Mouse (Mus musculus): ENCODE data around the gene Vmn1r188. TPM values are rescaled to one million over a fixed set of nuclear protein-coding genes. Genes with fewer than 3 reads are reported as not detected.
"Not testable (repeated sequence)": the region's sequence is repeated elsewhere in the genome, so short reads cannot be mapped to it uniquely, and the experiment has no call there.

Gene Vmn1r188
- not detected in 2 replicates for polyA plus RNA-seq (2015; fragmentation: Nextera tagmentation; extraction: Ambion mirVana)

DNA sequence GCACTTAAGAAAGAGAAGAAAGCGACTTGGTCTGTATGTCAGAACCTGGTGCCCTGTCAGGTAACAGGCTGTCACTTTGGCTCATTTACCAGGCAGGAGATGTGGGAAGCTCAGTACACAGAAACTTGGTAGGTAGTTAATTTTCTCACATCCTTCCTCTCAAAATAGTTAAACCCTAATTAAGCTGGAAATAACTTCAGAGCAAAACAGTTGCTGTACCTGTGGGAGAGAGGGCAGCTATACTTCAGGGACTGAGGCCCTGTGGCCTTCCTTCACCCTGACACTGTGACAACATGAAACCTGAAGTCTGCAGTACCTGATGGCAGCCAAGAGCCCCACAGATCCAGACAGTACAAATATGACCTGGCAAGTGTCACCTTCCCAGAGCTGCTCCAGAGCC, at the start of gene Vmn1r188:
Gene Vmn1r188, plus strand, starts transcription at position 301 of the 400 bp plus-strand sequence.
- not testable (repeated sequence) for H3K36me3 ChIP-seq (ENCODE audit: insufficient read depth, low read length); H3K27me3 ChIP-seq (ENCODE audit: insufficient read depth, low read length); H3K4me1 ChIP-seq (ENCODE audit: insufficient read depth, low read length); H3K9me3 ChIP-seq (ENCODE audit: low read length); H3K4me3 ChIP-seq (ENCODE audit: low read length); ATAC-seq (ENCODE audit: low FRiP score, low TSS enrichment); H3K27ac ChIP-seq (ENCODE audit: low read length); H3K4me2 ChIP-seq (replicated peaks; ENCODE audit: low read depth, low read length); H3K9ac ChIP-seq (replicated peaks; ENCODE audit: low read length)
- WGBS: 83% methylated on average over 1 of the region's 1 CpGs

DNA sequence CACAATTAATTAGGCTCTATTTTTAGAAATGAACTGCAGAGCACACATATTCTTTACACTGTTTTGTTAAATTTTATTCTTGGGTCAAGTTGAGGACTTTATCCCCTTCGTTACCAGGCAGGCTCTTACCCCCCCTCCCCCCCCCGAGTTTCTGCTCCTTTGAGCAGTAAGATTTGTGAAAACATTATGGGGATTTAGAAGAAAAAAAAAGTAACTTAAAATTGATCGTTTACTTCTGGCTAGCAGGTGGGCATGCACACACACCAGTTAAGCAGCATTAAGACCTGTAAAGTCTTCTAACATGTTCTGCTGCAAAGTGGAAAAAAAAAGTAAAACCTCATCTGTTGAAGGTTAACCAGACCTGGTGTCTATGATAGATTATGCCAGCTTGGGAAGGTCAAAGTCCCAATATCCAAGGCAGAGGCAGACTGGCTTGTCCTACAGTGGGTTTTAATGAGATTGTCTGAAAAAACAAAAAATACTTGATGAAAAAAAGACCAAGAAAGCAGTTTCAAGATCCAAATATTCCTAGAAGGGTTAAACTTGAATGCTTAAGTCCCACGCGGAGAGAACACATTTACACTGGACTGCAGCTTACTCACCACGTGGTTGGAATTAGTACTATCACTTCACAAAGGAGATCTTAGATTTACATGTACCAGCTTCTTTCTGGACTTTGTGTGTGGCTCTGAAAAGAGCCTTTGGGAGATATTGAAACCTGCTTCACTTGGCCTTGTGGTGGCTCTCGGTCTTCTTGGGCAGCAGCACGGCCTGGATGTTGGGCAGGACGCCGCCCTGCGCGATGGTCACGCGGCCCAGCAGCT, 49.6 kb upstream of the Vmn1r188 start:
- Histone ChIP-seq H3K9me3 (ENCODE audit: low read length) (no peaks in the 10 kb centered on the region), H3K27me3 (ENCODE audit: insufficient read depth, low read length) (no peaks in the 10 kb centered on the region), H3K27ac (ENCODE audit: low read length) (peak overlapping the region; percentile 94), H3K4me1 (ENCODE audit: insufficient read depth, low read length) (peaks cover 25% of the 10 kb centered on the region), H3K9ac (replicated peaks; ENCODE audit: low read length) (peak overlapping the region; percentile 74), H3K4me2 (replicated peaks; ENCODE audit: low read depth, low read length) (peak overlapping the region; percentile 70), H3K4me3 (ENCODE audit: low read length) (peak overlapping the region; percentile 55), H3K36me3 (ENCODE audit: insufficient read depth, low read length) (no peaks in the 10 kb centered on the region)
- peak; percentile 24 for ATAC-seq (ENCODE audit: low FRiP score, low TSS enrichment)
- 0% methylated on average over 12 of the region's 14 CpGs for WGBS

DNA sequence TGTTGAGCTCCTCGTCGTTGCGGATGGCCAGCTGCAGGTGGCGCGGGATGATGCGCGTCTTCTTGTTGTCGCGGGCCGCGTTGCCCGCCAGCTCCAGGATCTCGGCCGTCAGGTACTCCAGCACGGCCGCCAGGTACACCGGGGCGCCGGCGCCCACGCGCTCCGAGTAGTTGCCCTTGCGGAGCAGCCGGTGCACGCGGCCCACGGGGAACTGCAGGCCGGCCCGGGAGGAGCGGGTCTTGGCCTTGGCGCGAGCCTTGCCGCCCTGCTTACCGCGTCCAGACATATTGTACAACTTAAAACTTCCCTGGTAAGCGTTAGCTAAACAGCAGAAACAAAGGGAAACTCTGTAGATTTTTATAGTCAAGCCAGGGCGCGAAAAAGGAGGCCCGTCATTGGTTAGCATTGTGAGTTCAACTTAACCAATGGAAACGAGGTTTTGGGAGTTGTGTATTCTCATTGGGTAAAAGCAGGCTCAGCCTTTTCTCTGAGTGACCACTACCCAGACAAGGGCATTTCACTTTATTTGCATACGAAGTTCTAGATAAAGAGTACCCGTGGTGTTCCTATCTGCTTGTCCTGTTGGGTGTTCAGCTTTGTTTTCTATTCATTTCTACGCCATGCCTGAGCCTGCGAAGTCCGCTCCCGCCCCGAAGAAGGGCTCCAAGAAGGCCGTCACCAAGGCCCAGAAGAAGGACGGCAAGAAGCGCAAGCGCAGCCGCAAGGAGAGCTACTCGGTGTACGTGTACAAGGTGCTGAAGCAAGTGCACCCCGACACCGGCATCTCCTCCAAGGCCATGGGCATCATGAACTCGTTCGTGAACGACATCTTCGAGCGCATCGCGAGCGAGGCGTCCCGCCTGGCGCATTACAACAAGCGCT, 48.7 kb upstream of the Vmn1r188 start, which contains the start of the genes Hist1h2ah and Hist1h2bk:
Gene Hist1h2ah, minus strand, starts transcription at position 302 of the 882 bp plus-strand sequence.
Gene Hist1h2bk, plus strand, starts transcription at position 604 of the 882 bp plus-strand sequence.
- under 1% methylated on average over 19 of the region's 69 CpGs for WGBS
- H3K9me3 ChIP-seq (ENCODE audit: low read length); H3K36me3 ChIP-seq (ENCODE audit: insufficient read depth, low read length); H3K27me3 ChIP-seq (ENCODE audit: insufficient read depth, low read length): not testable (repeated sequence)
- H3K9ac ChIP-seq (replicated peaks; ENCODE audit: low read length): peak within 1 kb of the TSS; percentile 74
- H3K27ac ChIP-seq (ENCODE audit: low read length): peak within 1 kb of the TSS; percentile 94
- peaks cover 33% of the 10 kb centered on the region for H3K4me1 ChIP-seq (ENCODE audit: insufficient read depth, low read length)
- peak within 1 kb of the TSS; percentile 71 for H3K4me2 ChIP-seq (replicated peaks; ENCODE audit: low read depth, low read length)
- peak; percentile 98 for ATAC-seq (ENCODE audit: low FRiP score, low TSS enrichment)
- peak within 1 kb of the TSS; percentile 55 for H3K4me3 ChIP-seq (ENCODE audit: low read length)

DNA sequence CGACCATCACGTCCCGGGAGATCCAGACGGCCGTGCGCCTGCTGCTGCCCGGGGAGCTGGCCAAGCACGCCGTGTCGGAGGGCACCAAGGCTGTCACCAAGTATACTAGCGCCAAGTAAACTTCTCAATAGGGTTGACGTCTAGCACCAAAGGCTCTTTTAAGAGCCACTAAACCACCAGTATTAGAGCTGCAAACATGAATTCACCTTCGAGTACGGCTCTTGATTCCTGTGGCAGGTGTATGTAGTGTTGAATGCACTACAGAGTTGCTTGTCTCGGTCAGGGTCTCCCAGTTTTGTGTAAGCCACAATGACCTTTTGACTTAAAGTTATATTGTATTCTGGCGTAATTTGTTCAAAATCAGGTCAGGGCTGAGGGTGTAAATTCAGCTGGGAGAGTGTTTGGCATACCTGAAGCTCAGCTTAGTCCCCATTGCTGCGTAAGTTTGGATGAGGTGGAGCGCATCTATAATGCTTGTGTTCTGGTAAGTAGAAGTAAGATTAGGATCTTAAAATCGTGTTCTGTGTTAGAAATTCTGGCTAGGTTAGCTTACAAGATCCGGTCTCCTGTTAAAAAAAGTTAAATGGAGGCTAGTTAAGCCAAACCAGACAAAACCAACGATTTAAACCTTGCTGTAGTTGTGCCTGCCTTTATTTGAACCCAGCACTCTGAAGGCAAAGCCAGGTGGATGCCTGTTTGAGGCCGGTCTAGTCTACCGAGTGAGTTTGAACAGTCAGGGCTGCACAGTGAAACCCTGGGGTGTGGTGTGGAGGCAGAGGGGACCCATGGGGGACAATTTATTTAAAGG, 47.9 kb upstream of the Vmn1r188 start:
- H3K36me3 ChIP-seq (ENCODE audit: insufficient read depth, low read length): no peaks in the 10 kb centered on the region
- no peaks in the 10 kb centered on the region for H3K9me3 ChIP-seq (ENCODE audit: low read length)
- WGBS: 4% methylated on average over 17 of the region's 23 CpGs
- peak overlapping the region; percentile 94 for H3K27ac ChIP-seq (ENCODE audit: low read length)
- H3K4me1 ChIP-seq (ENCODE audit: insufficient read depth, low read length): peaks cover 33% of the 10 kb centered on the region
- no peaks in the 10 kb centered on the region for H3K27me3 ChIP-seq (ENCODE audit: insufficient read depth, low read length)
- ATAC-seq (ENCODE audit: low FRiP score, low TSS enrichment): peak; percentile 13; the same call in 1 of the 2 replicates
- peak overlapping the region; percentile 71 for H3K4me2 ChIP-seq (replicated peaks; ENCODE audit: low read depth, low read length)
- peak overlapping the region; percentile 46 for H3K4me3 ChIP-seq (ENCODE audit: low read length)
- H3K9ac ChIP-seq (replicated peaks; ENCODE audit: low read length): peak overlapping the region; percentile 66

DNA sequence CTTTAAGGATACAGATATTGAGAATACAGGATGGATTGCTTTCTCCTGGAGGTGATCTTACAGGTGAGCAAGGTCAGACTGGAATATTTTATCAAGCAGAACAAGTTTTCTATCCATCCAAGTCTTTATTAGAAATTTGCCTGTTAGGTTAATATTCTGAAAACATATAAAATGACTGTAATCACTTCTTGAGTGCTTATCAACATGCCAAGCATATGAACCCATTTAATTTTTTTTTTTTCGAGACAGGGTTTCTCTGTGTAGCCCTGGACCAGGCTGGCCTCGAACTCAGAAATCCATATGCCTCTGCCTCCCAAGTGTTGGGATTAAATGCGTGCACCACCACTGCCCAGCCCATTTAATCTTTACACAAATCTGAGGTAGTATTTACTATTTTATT, 47.3 kb upstream of the Vmn1r188 start:
- Histone ChIP-seq H3K9me3 (ENCODE audit: low read length) (no peaks in the 10 kb centered on the region), H3K27me3 (ENCODE audit: insufficient read depth, low read length) (no peaks in the 10 kb centered on the region), H3K4me2 (replicated peaks; ENCODE audit: low read depth, low read length) (peak overlapping the region; percentile 71), H3K36me3 (ENCODE audit: insufficient read depth, low read length) (no peaks in the 10 kb centered on the region), H3K4me1 (ENCODE audit: insufficient read depth, low read length) (peaks cover 37% of the 10 kb centered on the region), H3K27ac (ENCODE audit: low read length) (peak overlapping the region; percentile 94), H3K9ac (replicated peaks; ENCODE audit: low read length) (peak overlapping the region; percentile 66; the same call in 1 of the 2 replicates), H3K4me3 (ENCODE audit: low read length) (peak overlapping the region; percentile 46)
- no peak for ATAC-seq (ENCODE audit: low FRiP score, low TSS enrichment)
- 51% methylated on average over 3 of the region's 3 CpGs for WGBS

DNA sequence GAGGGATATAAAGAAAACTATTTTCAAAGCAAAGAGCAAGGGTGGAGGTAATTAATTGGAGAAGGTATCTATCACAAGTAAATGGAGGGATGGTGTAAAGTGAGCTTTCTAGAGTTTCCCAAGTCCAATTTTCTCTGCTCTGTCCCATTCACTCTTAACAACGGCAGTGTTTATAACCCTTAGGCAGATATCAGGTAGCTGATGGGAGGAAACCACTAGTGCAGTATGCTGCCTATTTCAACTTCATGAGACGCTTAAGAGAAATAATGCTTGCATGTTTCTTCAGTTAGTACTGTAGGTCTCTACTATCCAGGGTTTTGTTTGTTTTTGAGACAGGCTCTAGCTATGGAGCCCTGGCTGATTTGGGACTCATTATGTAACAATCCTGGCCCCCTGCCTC, 46.8 kb upstream of the Vmn1r188 start:
- no peak for ATAC-seq (ENCODE audit: low FRiP score, low TSS enrichment)
- Histone ChIP-seq H3K4me3 (ENCODE audit: low read length) (no peak overlapping the region), H3K9ac (replicated peaks; ENCODE audit: low read length) (no peak overlapping the region), H3K4me1 (ENCODE audit: insufficient read depth, low read length) (peaks cover 40% of the 10 kb centered on the region), H3K9me3 (ENCODE audit: low read length) (no peaks in the 10 kb centered on the region), H3K36me3 (ENCODE audit: insufficient read depth, low read length) (no peaks in the 10 kb centered on the region), H3K4me2 (replicated peaks; ENCODE audit: low read depth, low read length) (no peak overlapping the region), H3K27me3 (ENCODE audit: insufficient read depth, low read length) (no peaks in the 10 kb centered on the region), H3K27ac (ENCODE audit: low read length) (peak overlapping the region; percentile 61)
- WGBS: 48% methylated on average over 2 of the region's 2 CpGs

DNA sequence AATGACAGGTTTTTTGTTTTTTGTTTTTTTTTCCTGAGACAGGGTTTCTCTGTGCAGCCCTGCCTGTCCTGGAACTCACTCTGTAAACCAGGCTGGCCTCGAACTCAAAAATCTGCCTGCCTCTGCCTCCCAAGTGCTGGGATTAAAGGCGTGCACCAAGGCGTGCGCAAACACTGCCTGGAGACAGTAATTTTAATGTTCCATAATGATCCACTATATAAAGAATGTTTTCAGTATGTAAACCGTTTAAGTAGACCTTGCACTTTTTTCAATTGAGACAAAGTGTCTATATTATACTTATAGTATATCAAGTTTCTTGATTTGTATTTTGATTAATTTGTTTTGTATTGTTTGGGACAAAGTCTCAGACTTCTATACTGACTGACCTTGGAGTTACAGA, 44.9 kb upstream of the Vmn1r188 start:
- H3K4me1 ChIP-seq (ENCODE audit: insufficient read depth, low read length): peaks cover 37% of the 10 kb centered on the region
- no peaks in the 10 kb centered on the region for H3K9me3 ChIP-seq (ENCODE audit: low read length)
- H3K4me2 ChIP-seq (replicated peaks; ENCODE audit: low read depth, low read length): peak overlapping the region; percentile 82; the same call in 1 of the 2 replicates
- no peaks in the 10 kb centered on the region for H3K27me3 ChIP-seq (ENCODE audit: insufficient read depth, low read length)
- WGBS: 74% methylated on average over 5 of the region's 5 CpGs
- peak overlapping the region; percentile 38; the same call in 1 of the 2 replicates for H3K27ac ChIP-seq (ENCODE audit: low read length)
- H3K9ac ChIP-seq (replicated peaks; ENCODE audit: low read length): no peak overlapping the region
- no peak for ATAC-seq (ENCODE audit: low FRiP score, low TSS enrichment)
- H3K36me3 ChIP-seq (ENCODE audit: insufficient read depth, low read length): no peaks in the 10 kb centered on the region
- H3K4me3 ChIP-seq (ENCODE audit: low read length): no peak overlapping the region

DNA sequence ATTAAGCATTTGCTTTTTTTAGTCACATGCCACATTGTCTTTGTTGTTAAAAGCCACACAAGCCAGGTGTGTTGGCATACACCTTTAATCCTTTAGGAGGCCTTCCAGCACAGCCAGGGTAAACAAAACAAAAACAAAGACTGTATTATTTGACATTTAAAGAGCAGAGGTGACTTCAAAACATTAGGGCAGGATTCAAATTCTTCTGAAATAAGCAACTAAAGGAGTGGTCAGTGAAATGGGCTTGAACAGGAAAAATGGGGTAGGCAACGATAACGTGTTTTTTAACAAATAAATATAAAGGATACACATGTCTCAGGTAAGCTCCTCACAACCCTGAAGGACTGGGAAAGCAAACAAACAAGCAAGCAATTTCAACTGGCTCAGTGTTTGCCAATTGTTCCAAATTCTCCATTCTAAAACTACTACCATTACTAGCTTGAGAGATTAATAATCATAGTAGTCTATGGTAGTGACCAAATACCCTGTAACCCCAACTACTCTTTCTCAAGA, 44.2 kb upstream of the Vmn1r188 start:
- Histone ChIP-seq H3K9me3 (ENCODE audit: low read length) (no peaks in the 10 kb centered on the region), H3K4me2 (replicated peaks; ENCODE audit: low read depth, low read length) (peak overlapping the region; percentile 82), H3K9ac (replicated peaks; ENCODE audit: low read length) (peak overlapping the region; percentile 81), H3K27ac (ENCODE audit: low read length) (peak overlapping the region; percentile 98), H3K4me3 (ENCODE audit: low read length) (peak overlapping the region; percentile 57), H3K36me3 (ENCODE audit: insufficient read depth, low read length) (no peaks in the 10 kb centered on the region), H3K4me1 (ENCODE audit: insufficient read depth, low read length) (peaks cover 37% of the 10 kb centered on the region), H3K27me3 (ENCODE audit: insufficient read depth, low read length) (no peaks in the 10 kb centered on the region)
- no peak for ATAC-seq (ENCODE audit: low FRiP score, low TSS enrichment)
- WGBS: 14% methylated on average over 2 of the region's 2 CpGs
